Mouse (Mus musculus): ENCODE results near the gene Spryd7. TPM values are rescaled to one million over a fixed set of nuclear protein-coding genes. Genes with fewer than 3 reads are reported as not detected.
"Not testable (repeated sequence)": the region's sequence is repeated elsewhere in the genome, so short reads cannot be mapped to it uniquely, and the experiment has no call there.

The Spryd7 gene
- polyA plus RNA-seq (2017; shearing (Covaris generic)) = 10 to 100 TPM in 1 of 3 experiments, 1 to 10 TPM in 2; 7.4 to 11.5 (median 7.7) TPM

GRCm38 (mm10) chr14:61556289-61557147, at the start of gene Spryd7:
Gene Spryd7 (minus strand): TSS chr14:61556886.
- ATAC-seq = peak; percentile 90

GRCm38 (mm10) chr14:61606088-61606487, 49.4 kb upstream of the Spryd7 start:
- not testable (repeated sequence) for ATAC-seq

- no peak for ATAC-seq
Measured at GRCm38 (mm10) chr14:61604081-61604480, 47.4 kb upstream of the Spryd7 start.

GRCm38 (mm10) chr14:61603069-61603755, 46.5 kb upstream of the Spryd7 start:
- no peak for ATAC-seq

- no peak for ATAC-seq
Measured at GRCm38 (mm10) chr14:61601348-61601747, 44.7 kb upstream of the Spryd7 start.

- peak; percentile 96 for ATAC-seq
Measured at GRCm38 (mm10) chr14:61599057-61599806, 42.5 kb upstream of the Spryd7 start.

GRCm38 (mm10) chr14:61597968-61598367, 41.3 kb upstream of the Spryd7 start, which contains the start of gene Trim13:
Gene Trim13 (plus strand): TSS chr14:61598247.
- ATAC-seq = no peak

- ATAC-seq = no peak
Measured at GRCm38 (mm10) chr14:61596719-61597426, 40.2 kb upstream of the Spryd7 start.

- no peak for ATAC-seq
Measured at GRCm38 (mm10) chr14:61589288-61590065, 32.8 kb upstream of the Spryd7 start.

- ATAC-seq = no peak
Measured at GRCm38 (mm10) chr14:61575941-61576340, 19.3 kb upstream of the Spryd7 start.

GRCm38 (mm10) chr14:61575066-61575465, 18.4 kb upstream of the Spryd7 start:
- no peak for ATAC-seq

GRCm38 (mm10) chr14:61572131-61572530, 15.4 kb upstream of the Spryd7 start:
- ATAC-seq = no peak

GRCm38 (mm10) chr14:61571366-61571765, 14.7 kb upstream of the Spryd7 start:
- peak; percentile 64 for ATAC-seq

GRCm38 (mm10) chr14:61569344-61569743, 12.7 kb upstream of the Spryd7 start:
- ATAC-seq = no peak

GRCm38 (mm10) chr14:61566211-61566610, 9.5 kb upstream of the Spryd7 start:
- not testable (repeated sequence) for ATAC-seq

GRCm38 (mm10) chr14:61559856-61560255, 3.2 kb upstream of the Spryd7 start:
- no peak for ATAC-seq

- no peak for ATAC-seq
Measured at GRCm38 (mm10) chr14:61558901-61559300, 2.2 kb upstream of the Spryd7 start.

- no peak for ATAC-seq
Measured at GRCm38 (mm10) chr14:61555931-61556288, 776 bp downstream of the Spryd7 start.

GRCm38 (mm10) chr14:61548614-61549013, 8.1 kb downstream of the Spryd7 start:
- no peak for ATAC-seq

- ATAC-seq = not testable (repeated sequence)
Measured at GRCm38 (mm10) chr14:61537772-61538171, 18.9 kb downstream of the Spryd7 start.

GRCm38 (mm10) chr14:61536631-61537264, 19.9 kb downstream of the Spryd7 start:
- no peak for ATAC-seq
